In the genomic region with DNA sequence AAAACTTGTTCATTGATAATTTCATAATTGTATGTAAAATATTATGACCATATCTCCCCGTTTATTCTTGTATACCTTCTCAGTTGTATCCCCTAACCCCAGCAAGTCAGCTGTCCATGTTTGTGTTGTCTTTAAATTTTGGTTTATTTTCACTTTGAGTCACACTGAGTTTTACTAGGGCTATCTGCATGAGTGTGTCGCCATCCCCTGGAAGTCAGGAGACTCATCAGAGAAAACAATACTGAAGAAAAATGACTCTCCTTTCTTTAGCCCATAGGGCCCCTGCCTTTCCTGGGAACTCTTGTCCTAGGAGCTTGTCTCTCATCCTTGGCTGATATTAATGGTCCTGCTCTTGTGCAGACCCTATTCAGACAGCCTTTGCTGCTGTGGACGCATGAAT, we compare ENCODE assay signal across 18 mouse cellular contexts.
DNase-seq lines count a peak whose midpoint lies in the region; ATAC-seq and TF ChIP-seq lines count a peak whose summit lies in the region.
"Had no signal": no experiment of that assay in that cellular context is flagged by ENCODE, and none has a peak within 500 bp of the region (broad histone marks: within the 10 kb centered on the region; RNA-seq: fewer than 3 reads in every experiment).

No protein-coding gene starts in this region.

- in situ Hi-C loops in CH12.LX (cut with MboI; ENCODE audit: low pct_ligation_motif_present, low pct_unique_long_range_greater_than_20kb, low sequenced_read_pairs) = loop anchor here (25.0 kb wide), 1 partner anchor 147 kb away; no protein-coding TSS in a partner anchor

- no peak overlapping the region for H3K4me3 ChIP-seq in heart, postnatal 0 days (ENCODE audit: low read depth, low read length)
- no peak overlapping the region for H3K4me3 ChIP-seq in heart, embryonic 11.5 days (ENCODE audit: low read depth, low read length)
- H3K4me3 ChIP-seq in kidney, embryonic 14.5 days (ENCODE audit: low read length) = no peak overlapping the region
- no peak overlapping the region for H3K4me3 ChIP-seq in CH12.LX (replicated peaks in 1 of 3; ENCODE audit: low read depth in 2 of 3, low read length in 2 of 3, poor library complexity in 1 of 3)
- H3K4me3 ChIP-seq: heart, embryonic 10.5 days; hindbrain, embryonic 10.5 days; liver, embryonic 15.5 days; midbrain, embryonic 10.5 days had no signal

- H3K79me2 ChIP-seq in CH12.LX (replicated peaks; ENCODE audit: control insufficient read depth, extremely low read depth, insufficient read depth, poor library complexity, severe bottlenecking) = no peaks in the 10 kb centered on the region

- no peak overlapping the region for H3K9ac ChIP-seq in heart, postnatal 0 days (replicated peaks; ENCODE audit: low read depth, low read length)
- H3K9ac ChIP-seq in heart, embryonic 11.5 days (ENCODE audit: low read depth, low read length) = no peak overlapping the region
- H3K9ac ChIP-seq in kidney, embryonic 14.5 days (ENCODE audit: low read depth, low read length) = no peak overlapping the region
- no peak overlapping the region for H3K9ac ChIP-seq in CH12.LX (ENCODE audit: insufficient read depth, low read depth)
- H3K9ac ChIP-seq: liver, embryonic 15.5 days had no signal

- no peak; the same call in 1 of the 2 replicates for ATAC-seq in heart, postnatal 0 days (ENCODE audit: insufficient read depth, low read depth)
- no peak for ATAC-seq in heart, embryonic 11.5 days (replicated peaks; ENCODE audit: insufficient number of reproducible peaks, low FRiP score, low TSS enrichment)
- no peak for ATAC-seq in kidney, embryonic 14.5 days (ENCODE audit: low FRiP score, low TSS enrichment)
- no peak for ATAC-seq in megakaryocyte progenitor cell, adult 5-6 weeks (replicated peaks; ENCODE audit: poor library complexity)

- no peaks in the 10 kb centered on the region for H3K4me1 ChIP-seq in heart, postnatal 0 days (ENCODE audit: control insufficient read depth, insufficient read depth)
- H3K4me1 ChIP-seq in heart, embryonic 11.5 days (ENCODE audit: control insufficient read depth, insufficient read depth, low read length) = no peaks in the 10 kb centered on the region
- no peaks in the 10 kb centered on the region for H3K4me1 ChIP-seq in kidney, embryonic 14.5 days (ENCODE audit: control insufficient read depth, insufficient read depth, low read length)
- no peaks in the 10 kb centered on the region for H3K4me1 ChIP-seq in CH12.LX (ENCODE audit: control insufficient read depth in 1 of 2, insufficient read depth in 2 of 2)
- H3K4me1 ChIP-seq: hindbrain, embryonic 10.5 days; liver, embryonic 15.5 days; midbrain, embryonic 10.5 days had no signal

- dilution Hi-C loops in CH12.LX (cut with MboI; ENCODE audit: extremely low pct_ligation_motif_present, extremely low pct_unique_long_range_greater_than_20kb, low sequenced_read_pairs) = no loop called here

- no peak overlapping the region for H3K27ac ChIP-seq in heart, postnatal 0 days (ENCODE audit: low read depth)
- H3K27ac ChIP-seq in heart, embryonic 11.5 days (ENCODE audit: low read depth, low read length) = no peak overlapping the region
- no peak overlapping the region for H3K27ac ChIP-seq in kidney, embryonic 14.5 days (ENCODE audit: low read depth, low read length)
- H3K27ac ChIP-seq in CH12.LX (ENCODE audit: insufficient read depth, low read depth) = no peak overlapping the region
- H3K27ac ChIP-seq: heart, embryonic 10.5 days; hindbrain, embryonic 10.5 days; liver, embryonic 15.5 days; midbrain, embryonic 10.5 days had no signal

- WGBS in heart, postnatal 0 days = 38% methylated on average over 3 of the region's 3 CpGs
- WGBS in heart, embryonic 11.5 days (ENCODE audit: insufficient replicate concordance) = 51% methylated on average over 3 of the region's 3 CpGs
- WGBS in kidney, embryonic 14.5 days = 66% methylated on average over 3 of the region's 3 CpGs

- DNase-seq in heart, postnatal 0 days (ENCODE audit: low spot score) = peak; percentile 12
- peak; percentile 28 for DNase-seq in kidney, postnatal 10 days
- DNase-seq in CH12.LX (ENCODE audit: extremely low read depth) (no peak), NIH3T3 (ENCODE audit: low read depth) (peak; percentile 3), MN1 (ENCODE audit: low spot score) (no peak)
- DNase-seq: B cell, adult 2 months; cerebellum, adult 2 months; cerebellum, postnatal 36 days; gastrocnemius, postnatal 10 days; kidney, adult 9 months; thymus, postnatal 25 days had no signal

- H3K4me2 ChIP-seq in heart, postnatal 0 days (ENCODE audit: low read depth, low read length) = no peak overlapping the region
- no peak overlapping the region for H3K4me2 ChIP-seq in heart, embryonic 11.5 days
- H3K4me2 ChIP-seq in kidney, embryonic 14.5 days (replicated peaks; ENCODE audit: low read depth, low read length) = no peak overlapping the region
- H3K4me2 ChIP-seq in CH12.LX (ENCODE audit: insufficient read depth, low read depth, poor library complexity, severe bottlenecking) = no peak overlapping the region
- H3K4me2 ChIP-seq: liver, embryonic 15.5 days had no signal

- peak; percentile 61 for TF ChIP-seq CTCF in heart, postnatal 0 days (IDR thresholded peaks at IDR 0.05; ENCODE audit: low read depth)
- peak in 1 of 2 experiments; percentile 36; a peak in 2 of 4 replicates for TF ChIP-seq CTCF in CH12.LX (conservative IDR thresholded peaks at IDR 0.05 in 1 of 2, IDR thresholded peaks at IDR 0.05 in 1 of 2; ENCODE audit: low read depth in 2 of 2, low read length in 2 of 2)

- H3K9me3 ChIP-seq in heart, postnatal 0 days (replicated peaks; ENCODE audit: control insufficient read depth, low read length) = 0 out of 2 replicates have a peak, but pooled peaks cover 4% of the 10 kb centered on the region
- H3K9me3 ChIP-seq in heart, embryonic 11.5 days (replicated peaks; ENCODE audit: control insufficient read depth, low read length) = no peaks in the 10 kb centered on the region
- no peaks in the 10 kb centered on the region for H3K9me3 ChIP-seq in kidney, embryonic 14.5 days (ENCODE audit: control insufficient read depth, low read length)
- no peaks in the 10 kb centered on the region for H3K9me3 ChIP-seq in CH12.LX (replicated peaks; ENCODE audit: low read length)
- H3K9me3 ChIP-seq: heart, embryonic 10.5 days; hindbrain, embryonic 10.5 days; liver, embryonic 15.5 days had no signal

- no peaks in the 10 kb centered on the region for H3K36me3 ChIP-seq in heart, postnatal 0 days (replicated peaks; ENCODE audit: control insufficient read depth, insufficient read depth, low read length)
- no peaks in the 10 kb centered on the region for H3K36me3 ChIP-seq in heart, embryonic 11.5 days (ENCODE audit: control insufficient read depth, insufficient read depth, low read length)
- no peaks in the 10 kb centered on the region for H3K36me3 ChIP-seq in kidney, embryonic 14.5 days (ENCODE audit: control insufficient read depth, insufficient read depth, low read length)
- H3K36me3 ChIP-seq in CH12.LX (replicated peaks in 1 of 2; ENCODE audit: control insufficient read depth in 1 of 2, insufficient read depth in 1 of 2, low read length in 1 of 2) = no peaks in the 10 kb centered on the region
- H3K36me3 ChIP-seq: heart, embryonic 10.5 days; hindbrain, embryonic 10.5 days; liver, embryonic 15.5 days; midbrain, embryonic 10.5 days had no signal

- peak; percentile 36 for TF ChIP-seq RAD21 in CH12.LX (IDR thresholded peaks at IDR 0.05; ENCODE audit: low read depth, low read length)

- no peaks in the 10 kb centered on the region for H3K27me3 ChIP-seq in heart, postnatal 0 days (ENCODE audit: control insufficient read depth, insufficient read depth, low read length)
- no peaks in the 10 kb centered on the region for H3K27me3 ChIP-seq in heart, embryonic 11.5 days (ENCODE audit: control insufficient read depth, insufficient read depth, low read length)
- no peaks in the 10 kb centered on the region for H3K27me3 ChIP-seq in kidney, embryonic 14.5 days (ENCODE audit: control insufficient read depth, insufficient read depth, low read length)
- H3K27me3 ChIP-seq in CH12.LX (replicated peaks) = no peaks in the 10 kb centered on the region
- H3K27me3 ChIP-seq: liver, embryonic 15.5 days had no signal

- no peak for TF ChIP-seq EP300 in heart, postnatal 0 days (IDR thresholded peaks at IDR 0.05; ENCODE audit: low read depth)
- TF ChIP-seq EP300 in CH12.LX (IDR thresholded peaks at IDR 0.05; ENCODE audit: low read length) = no peak

- no peak for TF ChIP-seq POLR2A in CH12.LX (IDR thresholded peaks at IDR 0.05; ENCODE audit: low read depth, low read length)

TF ChIP-seq in CH12.LX, 34 proteins besides CTCF, POLR2A, EP300 and RAD21:
- TF ChIP-seq USF1 (IDR thresholded peaks at IDR 0.05; ENCODE audit: low read depth, low read length) (no peak), IRF4 (IDR thresholded peaks at IDR 0.05; ENCODE audit: low read depth, low read length) (peak; percentile 48; the same call in 1 of the 2 replicates), JUND (conservative IDR thresholded peaks at IDR 0.05; ENCODE audit: low read depth, low read length) (no peak; the same call in 1 of the 2 replicates), ETS1 (conservative IDR thresholded peaks at IDR 0.05; ENCODE audit: low read depth, low read length) (no peak), MAZ (IDR thresholded peaks at IDR 0.05; ENCODE audit: low read depth, low read length) (no peak), ZNF384 (IDR thresholded peaks at IDR 0.05; ENCODE audit: low read depth, low read length) (no peak), MAX (IDR thresholded peaks at IDR 0.05; ENCODE audit: low read length) (no peak), MEF2A (IDR thresholded peaks at IDR 0.05; ENCODE audit: borderline replicate concordance, low read depth, low read length) (no peak)

Comparison
In these comparisons a context has a peak if more than half of its experiments do, and no peak if none do; other contexts are left out.
1. DNase-seq: peak in heart, postnatal 0 days (single experiment), kidney, postnatal 10 days (single experiment) and NIH3T3 (single experiment); none in CH12.LX (single experiment) and MN1 (single experiment).